Mouse (Mus musculus) megakaryocyte-erythroid progenitor cell, adult 5-6 weeks (primary cell): Measurements from ENCODE around the gene Ccdc87. TPM values are rescaled to one million over a fixed set of nuclear protein-coding genes. Genes with fewer than 3 reads are reported as not detected.
"Not testable (repeated sequence)": the region's sequence is repeated elsewhere in the genome, so short reads cannot be mapped to it uniquely, and the experiment has no call there.

Experiments used
- ATAC-seq: replicated peaks from 2 replicates; pipeline ENCODE4 v1.8.0; 2016; ENCODE audit warnings: mild to moderate bottlenecking, inconsistent platforms; ENCODE audit not compliant: severe bottlenecking, poor library complexity, low FRiP score, low TSS enrichment
- total RNA-seq, 2 experiments: library from RNA; stranded (forward) in 1 of 2; stranded (reverse) in 1 of 2; fragments of 200-1000, 215-1000 nt in 1 of 2; fragments of >200 nt in 1 of 2; fragmentation: Nextera tagmentation in 1 of 2; gene quantifications; 2 replicates each; pipeline ENCODE4 v1.2.3; 2014 to 2017

The Ccdc87 gene
- total RNA-seq (2014; fragmentation: Nextera tagmentation) = not detected in 2 replicates
- total RNA-seq (2017) = not detected in 2 replicates

- ATAC-seq = peak; percentile 97
Measured at GRCm38 (mm10) chr19:4839149-4839548, at the start of gene Ccdc87, which contains the start of gene Ccs. Ccdc87 (plus strand) TSS chr19:4839366. Ccs (minus strand) TSS chr19:4839332.

DNA sequence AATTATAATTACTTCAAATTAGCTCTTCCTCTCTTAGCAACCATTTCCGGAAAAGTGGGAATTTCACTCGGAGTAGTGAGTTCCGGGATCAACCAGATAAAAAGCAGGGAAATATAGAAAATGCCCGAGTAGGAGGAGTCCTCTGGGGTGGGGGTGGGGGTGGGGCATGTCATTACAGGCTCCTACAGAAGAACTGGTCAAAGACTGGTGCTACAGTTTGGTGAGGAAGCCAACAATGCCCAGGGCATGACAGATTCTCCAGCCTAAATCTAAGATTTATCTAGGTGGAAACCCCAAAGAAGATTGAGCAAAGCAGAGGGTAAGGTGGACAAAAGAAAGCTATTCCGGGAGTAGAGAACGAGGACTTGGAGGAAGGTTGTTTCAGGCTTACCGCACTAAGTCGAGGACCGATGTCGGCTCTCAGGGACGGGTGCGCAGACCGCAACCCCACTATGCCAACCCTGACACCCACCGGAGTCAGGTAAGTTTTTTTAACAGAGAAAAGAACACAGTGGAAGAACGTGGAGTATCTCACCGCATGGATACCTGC, 45.8 kb upstream of the Ccdc87 start:
- ATAC-seq = peak; percentile 19

DNA sequence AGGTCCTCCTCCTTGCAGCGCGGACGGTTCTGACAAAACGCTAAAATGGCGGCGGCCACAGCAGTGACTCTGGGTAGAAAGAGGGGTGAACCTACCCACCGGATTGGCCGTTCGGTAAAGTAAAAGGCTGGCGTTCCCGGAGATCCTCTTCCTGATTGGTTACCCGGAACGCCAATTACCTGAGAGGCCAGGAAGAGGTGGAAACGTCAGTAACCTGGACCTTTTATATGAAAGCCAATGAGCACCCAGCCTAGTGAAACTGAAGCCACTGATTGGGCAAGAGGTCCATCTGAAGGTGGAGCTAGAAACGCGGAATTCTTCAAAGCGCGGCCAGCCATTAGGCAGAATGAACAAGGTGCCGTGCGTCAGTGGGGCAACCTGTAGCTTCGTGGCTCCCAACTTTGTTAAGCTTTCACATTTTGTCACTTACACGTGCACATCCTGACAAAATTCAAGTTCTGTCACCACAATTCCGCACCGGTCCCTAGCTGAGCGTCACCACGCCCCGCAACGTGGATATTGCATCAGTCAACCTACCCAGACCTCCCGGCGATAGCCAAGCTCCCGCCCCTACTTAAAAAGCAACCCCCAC, 45.2 kb upstream of the Ccdc87 start, which contains the start of gene Rbm4:
TSS of gene Rbm4 (minus strand) at position 71 of the 592 bp plus-strand sequence.
- peak; percentile 99 for ATAC-seq

GRCm38 (mm10) chr19:4795929-4796328, 43.2 kb upstream of the Ccdc87 start:
- no peak for ATAC-seq

GRCm38 (mm10) chr19:4797846-4798245, 41.3 kb upstream of the Ccdc87 start:
- no peak for ATAC-seq

- no peak for ATAC-seq
Measured at GRCm38 (mm10) chr19:4799083-4799482, 40.1 kb upstream of the Ccdc87 start.

- ATAC-seq = no peak
Measured at GRCm38 (mm10) chr19:4802691-4803091, 36.5 kb upstream of the Ccdc87 start.

- ATAC-seq = no peak
Measured at GRCm38 (mm10) chr19:4803283-4803682, 35.9 kb upstream of the Ccdc87 start.

DNA sequence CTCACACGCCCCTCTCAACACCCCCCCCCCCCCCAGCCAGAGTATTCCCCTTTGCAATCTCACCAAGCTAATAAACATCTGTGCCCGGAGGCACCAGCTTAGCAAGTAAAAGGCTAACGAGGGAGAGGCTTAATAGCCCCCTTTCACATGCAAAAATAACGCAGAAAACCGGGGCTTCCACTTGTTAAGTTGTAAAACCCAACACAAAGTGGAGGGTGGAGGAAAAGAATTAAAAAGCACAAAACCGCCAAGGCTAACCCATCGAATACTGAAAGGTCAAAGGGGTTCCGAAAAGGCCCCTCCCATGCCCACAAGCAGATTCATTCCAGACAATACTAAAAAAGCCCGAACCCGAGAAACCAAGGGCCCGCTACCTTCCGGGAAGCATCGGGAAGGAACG, 28.9 kb upstream of the Ccdc87 start:
- ATAC-seq = no peak

DNA sequence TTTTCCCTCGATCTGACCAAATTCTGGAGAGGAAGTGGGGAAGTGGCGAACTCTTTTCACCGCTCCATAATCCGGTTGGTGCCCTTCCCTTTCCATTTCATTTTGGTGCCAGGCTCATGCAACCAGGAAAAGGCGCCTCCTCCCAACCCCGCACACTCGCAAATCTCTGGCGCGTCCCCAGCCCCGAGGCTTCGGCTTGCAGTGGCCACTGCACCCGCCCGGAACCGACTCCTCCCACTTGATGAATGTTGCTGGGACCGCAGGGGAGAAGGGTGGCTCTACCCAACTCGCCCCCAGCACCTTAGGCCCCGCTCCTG, 28.5 kb upstream of the Ccdc87 start:
- no peak for ATAC-seq

GRCm38 (mm10) chr19:4811063-4811908, 27.9 kb upstream of the Ccdc87 start, which contains the start of the genes Gm21992 and Rbm14:
Gm21992 (minus strand) TSS chr19:4811612.
Rbm14 (minus strand) TSS chr19:4811634.
- ATAC-seq = peak; percentile 95

GRCm38 (mm10) chr19:4811909-4812242, 27.3 kb upstream of the Ccdc87 start:
- no peak; the same call in 1 of the 2 replicates for ATAC-seq

DNA sequence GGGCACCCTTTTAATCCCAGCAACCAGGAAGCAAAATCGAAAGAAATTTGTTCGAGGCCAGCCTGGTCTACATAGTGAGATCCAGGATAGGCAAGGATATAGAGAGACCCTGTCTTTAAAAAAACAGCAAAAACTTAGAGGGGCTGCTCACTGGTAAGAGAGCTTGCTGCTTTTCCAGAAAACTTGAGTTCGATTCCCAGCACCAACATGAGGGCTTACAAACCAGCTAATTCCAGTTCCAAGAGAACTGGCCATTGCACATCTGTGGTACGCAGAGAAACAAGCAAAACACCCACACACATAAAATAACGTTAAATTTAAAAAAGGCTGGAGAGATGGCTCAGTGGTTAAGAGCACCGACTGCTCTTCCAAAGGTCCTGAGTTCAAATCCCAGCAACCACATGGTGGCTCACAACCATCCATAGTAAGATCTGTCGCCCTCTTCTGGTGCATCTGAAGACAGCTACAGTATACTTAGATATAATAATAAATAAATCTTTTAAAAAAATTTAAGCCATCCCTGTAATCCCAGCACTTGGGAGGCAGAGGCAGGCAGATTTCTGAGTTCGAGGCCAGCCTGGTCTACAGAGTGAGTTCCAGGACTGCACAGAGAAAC, 26.7 kb upstream of the Ccdc87 start:
- not testable (repeated sequence) for ATAC-seq

- no peak for ATAC-seq
Measured at GRCm38 (mm10) chr19:4813015-4813414, 26.2 kb upstream of the Ccdc87 start.

GRCm38 (mm10) chr19:4817182-4817835, 21.9 kb upstream of the Ccdc87 start:
- ATAC-seq = no peak

GRCm38 (mm10) chr19:4820678-4821303, 18.4 kb upstream of the Ccdc87 start:
- ATAC-seq = no peak

DNA sequence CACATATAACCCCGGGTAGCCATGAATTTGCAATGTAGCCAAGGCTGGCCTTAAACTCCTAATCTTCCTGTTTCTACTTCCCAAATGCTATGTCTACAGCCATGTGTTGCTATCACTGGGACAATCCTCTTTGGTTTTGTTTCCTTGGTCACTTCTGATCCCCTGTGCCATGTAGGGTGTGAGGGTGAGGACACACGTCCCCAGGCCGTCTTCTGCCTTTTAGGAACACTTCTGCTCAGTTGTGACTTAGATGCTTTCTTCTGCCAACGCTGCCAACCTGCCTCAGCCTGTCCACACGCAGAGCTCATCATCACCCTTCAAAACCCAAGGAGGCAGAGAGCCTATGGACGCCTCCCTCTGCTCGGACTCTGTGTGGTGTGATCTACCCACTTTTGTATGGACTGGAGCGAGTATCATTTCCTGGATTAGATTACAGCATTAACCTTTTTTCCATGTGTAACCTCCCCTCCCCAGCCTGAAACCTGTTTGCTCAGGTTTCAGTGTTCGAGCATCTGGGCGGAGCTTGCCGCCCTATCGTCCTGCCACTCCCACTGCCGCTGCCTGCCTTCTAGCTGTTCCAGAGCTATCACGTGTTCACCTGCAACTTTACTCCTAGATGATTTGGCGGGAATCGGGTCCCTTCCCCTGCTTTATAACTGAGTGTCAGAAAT, 10.6 kb upstream of the Ccdc87 start:
- ATAC-seq = no peak

DNA sequence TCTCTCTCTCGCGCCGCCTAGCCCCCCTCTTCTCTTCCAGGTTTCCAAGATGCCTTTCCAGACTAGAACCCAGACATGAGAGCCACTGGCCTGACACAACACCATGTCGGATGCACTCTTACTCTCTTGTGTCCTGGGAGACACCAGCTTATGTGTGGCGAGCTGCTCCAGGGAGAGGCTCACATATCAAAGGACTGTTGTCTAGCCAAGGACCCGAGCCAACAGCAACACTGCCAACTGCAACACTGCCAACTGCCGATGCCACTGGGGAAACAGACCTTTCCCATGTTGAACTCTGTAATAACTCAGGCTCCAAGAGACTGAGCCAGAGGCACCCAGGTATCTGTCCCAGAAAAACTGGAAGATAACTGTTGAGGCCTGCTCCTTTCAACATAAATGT, 10.0 kb upstream of the Ccdc87 start:
- ATAC-seq = no peak

DNA sequence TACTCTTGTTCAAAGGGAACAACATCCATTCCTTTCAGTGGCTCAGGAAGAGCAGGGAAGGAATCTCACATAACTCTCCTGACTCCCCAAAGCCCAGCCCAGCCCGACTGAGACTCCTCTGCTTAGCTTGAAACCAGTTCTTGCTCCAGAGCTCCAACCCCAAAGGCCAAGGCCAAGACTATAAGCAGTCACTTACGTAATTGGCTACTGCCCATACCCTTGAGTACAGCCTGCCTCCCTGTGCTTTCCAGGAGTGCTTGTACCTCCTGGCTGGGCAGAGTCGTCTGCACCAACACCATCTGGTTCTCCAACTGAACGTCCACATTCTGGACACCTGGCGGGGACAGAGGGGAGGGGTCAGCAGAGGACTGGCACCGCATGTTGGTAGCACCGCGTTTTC, 5.2 kb upstream of the Ccdc87 start:
- no peak for ATAC-seq
